Mouse (Mus musculus): ENCODE measurements at regions not wholly inside any gene's neighbourhood (a gene's known extent, or its start where the extent isn't known, plus 50 kb on each side); places are given as distances from the start of the nearest gene placed in this dataset.

GRCm38 (mm10) chr3:9373896-9374295 is 236.0 kb downstream of the Zfp704 start:
- Histone ChIP-seq H3K36me3 (no peaks in the 10 kb centered on the region), H3K9ac (no peak overlapping the region), H3K27ac (no peak overlapping the region), H3K4me2 (replicated peaks) (no peak overlapping the region), H3K9me3 (no peaks in the 10 kb centered on the region), H3K4me3 (no peak overlapping the region), H3K4me1 (no peaks in the 10 kb centered on the region), H3K27me3 (no peaks in the 10 kb centered on the region)
- ATAC-seq (ENCODE audit: insufficient number of reproducible peaks, insufficient read depth, low FRiP score, low TSS enrichment) = no peak
- WGBS = 65% methylated on average over 1 of the region's 1 CpGs

- Histone ChIP-seq H3K9me3 (no peaks in the 10 kb centered on the region), H3K4me3 (no peak overlapping the region), H3K4me1 (no peaks in the 10 kb centered on the region), H3K36me3 (no peaks in the 10 kb centered on the region), H3K27me3 (no peaks in the 10 kb centered on the region), H3K9ac (no peak overlapping the region), H3K27ac (no peak overlapping the region), H3K4me2 (replicated peaks) (no peak overlapping the region)
- WGBS = 75% methylated on average over 2 of the region's 2 CpGs
- no peak for ATAC-seq (ENCODE audit: insufficient number of reproducible peaks, insufficient read depth, low FRiP score, low TSS enrichment)
Observed at GRCm38 (mm10) chr3:9370096-9370495, 239.8 kb downstream of the Zfp704 start.

- Histone ChIP-seq H3K36me3 (no peaks in the 10 kb centered on the region), H3K4me2 (replicated peaks) (no peak overlapping the region), H3K4me3 (no peak overlapping the region), H3K9ac (no peak overlapping the region), H3K9me3 (no peaks in the 10 kb centered on the region), H3K4me1 (no peaks in the 10 kb centered on the region), H3K27me3 (no peaks in the 10 kb centered on the region), H3K27ac (no peak overlapping the region)
- 84% methylated on average over 9 of the region's 9 CpGs for WGBS
- ATAC-seq (ENCODE audit: insufficient number of reproducible peaks, insufficient read depth, low FRiP score, low TSS enrichment) = no peak
Observed at GRCm38 (mm10) chr3:9365791-9366190, 244.1 kb downstream of the Zfp704 start.

GRCm38 (mm10) chr3:9359186-9359585 is 250.7 kb downstream of the Zfp704 start:
- WGBS = 91% methylated on average over 8 of the region's 8 CpGs
- no peak overlapping the region for H3K4me3 ChIP-seq
- no peaks in the 10 kb centered on the region for H3K36me3 ChIP-seq
- no peak overlapping the region for H3K27ac ChIP-seq
- ATAC-seq (ENCODE audit: insufficient number of reproducible peaks, insufficient read depth, low FRiP score, low TSS enrichment) = no peak
- H3K4me2 ChIP-seq (replicated peaks) = no peak overlapping the region
- H3K4me1 ChIP-seq = no peaks in the 10 kb centered on the region
- no peak overlapping the region for H3K9ac ChIP-seq
- no peaks in the 10 kb centered on the region for H3K9me3 ChIP-seq
- no peaks in the 10 kb centered on the region for H3K27me3 ChIP-seq

DNA sequence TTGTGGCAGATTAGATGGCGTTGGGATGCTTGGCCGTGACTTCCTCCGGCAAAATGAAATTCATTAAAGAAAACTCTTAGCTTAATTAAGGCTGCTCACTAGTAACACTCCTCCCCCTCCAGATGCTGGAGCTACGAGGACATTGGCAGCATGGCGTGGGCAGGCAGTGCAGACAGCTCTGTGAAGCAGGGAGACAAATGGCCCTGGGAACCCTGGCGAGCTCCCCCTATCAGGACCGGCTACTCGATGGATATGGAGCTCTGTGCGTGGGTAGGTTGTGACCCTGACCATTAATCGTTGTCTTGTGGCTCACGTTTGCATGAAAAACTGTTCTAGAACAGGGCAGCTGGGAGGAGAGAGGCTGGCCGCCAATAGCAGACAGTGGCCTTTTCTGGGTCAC is 251.8 kb downstream of the Zfp704 start:
- no peaks in the 10 kb centered on the region for H3K9me3 ChIP-seq

GRCm38 (mm10) chr3:9357639-9358038 is 252.2 kb downstream of the Zfp704 start:
- H3K4me3 ChIP-seq = no peak overlapping the region
- no peak overlapping the region for H3K9ac ChIP-seq
- H3K27me3 ChIP-seq = no peaks in the 10 kb centered on the region
- 85% methylated on average over 2 of the region's 2 CpGs for WGBS
- H3K27ac ChIP-seq = no peak overlapping the region
- H3K9me3 ChIP-seq = no peaks in the 10 kb centered on the region
- no peaks in the 10 kb centered on the region for H3K36me3 ChIP-seq
- ATAC-seq (ENCODE audit: insufficient number of reproducible peaks, insufficient read depth, low FRiP score, low TSS enrichment) = no peak
- no peaks in the 10 kb centered on the region for H3K4me1 ChIP-seq
- no peak overlapping the region for H3K4me2 ChIP-seq (replicated peaks)

More for the DNA sequence above, 251.8 kb downstream of the Zfp704 start:
- Histone ChIP-seq H3K27me3 (no peaks in the 10 kb centered on the region), H3K4me2 (replicated peaks) (no peak overlapping the region), H3K4me3 (no peak overlapping the region), H3K27ac (no peak overlapping the region), H3K36me3 (no peaks in the 10 kb centered on the region), H3K9ac (no peak overlapping the region), H3K4me1 (no peaks in the 10 kb centered on the region)
- ATAC-seq (ENCODE audit: insufficient number of reproducible peaks, insufficient read depth, low FRiP score, low TSS enrichment) = no peak
- WGBS = 74% methylated on average over 12 of the region's 12 CpGs

DNA sequence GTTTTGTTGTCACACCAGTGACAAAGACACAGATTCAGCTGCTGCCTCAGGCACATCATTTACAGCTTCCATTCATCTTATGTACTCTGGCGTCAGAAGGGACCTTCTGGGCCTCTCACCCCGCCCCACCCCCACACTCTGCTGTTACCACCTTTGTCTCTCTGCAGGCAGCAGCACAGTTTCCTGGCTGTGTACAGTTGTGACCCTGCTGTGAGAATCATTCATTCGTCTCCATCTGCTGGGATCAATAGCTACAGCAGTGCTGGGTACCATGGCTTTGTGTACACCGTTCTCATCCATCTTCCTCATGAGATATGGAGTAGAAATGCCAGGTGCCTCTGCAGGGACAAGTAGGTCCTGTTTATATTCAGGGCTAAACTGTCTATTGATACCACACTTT is 254.0 kb downstream of the Zfp704 start:
- no peak overlapping the region for H3K4me3 ChIP-seq
- no peaks in the 10 kb centered on the region; the same call in 1 of the 2 replicates for H3K27me3 ChIP-seq
- no peak overlapping the region for H3K27ac ChIP-seq
- no peak for ATAC-seq (ENCODE audit: insufficient number of reproducible peaks, insufficient read depth, low FRiP score, low TSS enrichment)
- no peak overlapping the region for H3K4me2 ChIP-seq (replicated peaks)
- WGBS = 63% methylated on average over 4 of the region's 4 CpGs
- no peaks in the 10 kb centered on the region for H3K4me1 ChIP-seq
- H3K9ac ChIP-seq = no peak overlapping the region
- H3K9me3 ChIP-seq = no peaks in the 10 kb centered on the region
- no peaks in the 10 kb centered on the region for H3K36me3 ChIP-seq

DNA sequence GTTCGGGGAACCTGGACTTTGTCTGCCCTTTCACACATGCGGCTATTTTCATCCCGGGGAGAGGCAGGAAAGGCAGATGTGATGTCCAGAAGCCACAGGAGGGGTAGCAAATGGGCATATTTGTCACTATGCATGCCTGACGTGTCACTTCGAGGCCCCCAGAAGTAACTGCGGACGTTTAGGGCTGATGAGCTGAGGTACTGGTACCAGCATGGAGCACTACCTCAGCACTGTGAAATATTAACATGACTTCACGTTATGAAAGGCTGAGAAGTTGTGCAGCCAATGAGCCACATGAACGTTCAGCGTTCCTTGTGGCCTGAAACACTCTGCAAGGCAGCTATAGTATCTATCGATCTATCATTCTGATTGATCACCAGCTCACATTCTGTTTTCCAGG is 255.1 kb downstream of the Zfp704 start:
- Histone ChIP-seq H3K9ac (no peak overlapping the region), H3K27me3 (no peaks in the 10 kb centered on the region; the same call in 1 of the 2 replicates), H3K27ac (no peak overlapping the region), H3K4me3 (no peak overlapping the region), H3K36me3 (no peaks in the 10 kb centered on the region), H3K4me1 (no peaks in the 10 kb centered on the region), H3K9me3 (no peaks in the 10 kb centered on the region), H3K4me2 (replicated peaks) (no peak overlapping the region)
- ATAC-seq (ENCODE audit: insufficient number of reproducible peaks, insufficient read depth, low FRiP score, low TSS enrichment) = no peak
- 84% methylated on average over 11 of the region's 11 CpGs for WGBS

DNA sequence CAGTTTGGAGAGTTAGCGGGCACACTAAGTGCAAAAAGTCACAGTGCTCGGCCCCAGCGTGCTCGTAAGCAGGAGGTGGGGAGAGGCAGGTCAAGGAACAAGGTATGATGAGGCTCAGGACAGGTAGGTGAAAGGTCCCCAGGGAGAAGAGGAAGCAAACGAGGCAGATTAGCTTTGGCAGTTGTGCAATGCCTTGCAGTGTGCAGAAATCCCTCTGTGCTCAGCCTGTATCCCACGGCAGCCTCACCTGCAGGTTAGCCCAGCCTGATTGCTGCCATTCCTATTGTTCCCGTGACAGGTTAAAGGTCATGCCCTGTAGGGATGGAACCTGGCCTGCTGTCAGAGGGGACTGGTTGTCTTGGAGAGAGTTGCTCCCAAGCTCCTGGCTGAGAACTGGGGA is 257.6 kb downstream of the Zfp704 start:
- Histone ChIP-seq H3K9ac (no peak overlapping the region), H3K27ac (no peak overlapping the region), H3K36me3 (no peaks in the 10 kb centered on the region), H3K4me2 (replicated peaks) (no peak overlapping the region), H3K27me3 (peaks cover 8% of the 10 kb centered on the region), H3K4me1 (peaks cover 6% of the 10 kb centered on the region; the same call in 1 of the 2 replicates), H3K9me3 (no peaks in the 10 kb centered on the region), H3K4me3 (no peak overlapping the region)
- WGBS = 37% methylated on average over 7 of the region's 7 CpGs
- ATAC-seq (ENCODE audit: insufficient number of reproducible peaks, insufficient read depth, low FRiP score, low TSS enrichment) = no peak

- Histone ChIP-seq H3K27me3 (peaks cover 18% of the 10 kb centered on the region), H3K4me2 (replicated peaks) (no peak overlapping the region), H3K4me3 (no peak overlapping the region), H3K9ac (no peak overlapping the region), H3K9me3 (no peaks in the 10 kb centered on the region), H3K36me3 (no peaks in the 10 kb centered on the region), H3K27ac (no peak overlapping the region), H3K4me1 (peaks cover 8% of the 10 kb centered on the region; the same call in 1 of the 2 replicates)
- ATAC-seq (ENCODE audit: insufficient number of reproducible peaks, insufficient read depth, low FRiP score, low TSS enrichment) = no peak
- WGBS = 82% methylated on average over 4 of the region's 4 CpGs
Observed at GRCm38 (mm10) chr3:9349822-9350221, 260.1 kb downstream of the Zfp704 start.

DNA sequence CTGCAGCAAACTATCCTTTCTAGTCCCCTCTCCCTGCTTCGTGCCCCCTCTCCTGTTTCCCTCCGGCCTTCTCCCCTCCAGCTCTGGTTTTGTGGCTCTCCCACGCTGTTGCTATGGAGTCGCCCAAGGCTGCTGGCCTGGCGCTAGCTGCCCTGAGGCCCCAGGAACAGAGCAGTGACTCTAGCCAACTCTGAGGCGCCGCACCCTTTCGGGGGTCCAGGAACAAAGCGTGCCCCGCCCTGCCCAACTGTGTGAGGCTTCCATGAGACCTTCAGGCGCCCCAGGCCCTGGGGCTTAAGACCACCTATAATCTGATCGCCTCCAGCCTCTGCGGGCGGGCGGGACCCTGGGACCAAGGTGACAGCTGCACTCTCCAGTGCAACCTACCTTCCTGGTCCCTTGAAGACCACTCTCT is 262.4 kb downstream of the Zfp704 start:
- Histone ChIP-seq H3K36me3 (no peaks in the 10 kb centered on the region), H3K4me1 (peaks cover 8% of the 10 kb centered on the region; the same call in 1 of the 2 replicates), H3K4me2 (replicated peaks) (peak overlapping the region; percentile 92), H3K9ac (peak overlapping the region; percentile 43; the same call in 1 of the 2 replicates), H3K4me3 (peak overlapping the region; percentile 48), H3K27ac (no peak overlapping the region), H3K9me3 (no peaks in the 10 kb centered on the region), H3K27me3 (peaks cover 23% of the 10 kb centered on the region)
- ATAC-seq (ENCODE audit: insufficient number of reproducible peaks, insufficient read depth, low FRiP score, low TSS enrichment) = peak; percentile 58
- 2% methylated on average over 15 of the region's 15 CpGs for WGBS

DNA sequence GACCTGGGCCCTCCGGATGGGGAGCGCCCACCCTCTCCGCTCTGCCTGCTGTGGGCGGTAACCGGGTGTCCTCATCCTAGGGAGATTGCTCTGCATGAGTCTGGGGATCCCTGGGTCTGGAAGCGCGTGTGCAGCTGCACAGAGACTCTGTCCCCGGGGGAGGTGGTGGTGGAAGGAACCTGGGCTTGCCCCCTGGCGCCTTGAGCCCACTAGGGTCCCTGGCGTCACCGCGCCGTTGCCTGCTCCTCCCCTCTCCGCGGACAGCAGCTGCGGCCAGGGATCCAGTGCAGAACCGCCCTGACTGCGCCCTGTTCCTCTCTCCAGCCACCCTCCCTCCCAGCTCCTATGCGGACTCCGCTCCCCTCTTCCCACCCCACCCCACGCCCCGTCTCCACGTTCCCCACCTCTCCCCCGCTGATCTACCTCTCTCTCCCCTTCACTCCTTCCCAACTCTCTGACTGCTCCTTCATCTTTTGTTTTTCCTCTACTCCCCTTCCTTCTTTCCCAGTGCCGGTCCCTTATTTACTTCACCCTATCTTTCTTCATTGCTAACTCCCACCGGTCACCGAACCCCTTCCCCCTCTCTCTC is 262.9 kb downstream of the Zfp704 start:
- ATAC-seq (ENCODE audit: insufficient number of reproducible peaks, insufficient read depth, low FRiP score, low TSS enrichment) = peak; percentile 67
- Histone ChIP-seq H3K9ac (peak overlapping the region; percentile 43), H3K36me3 (no peaks in the 10 kb centered on the region)

More for the DNA sequence above, 262.9 kb downstream of the Zfp704 start:
- H3K9me3 ChIP-seq = no peaks in the 10 kb centered on the region
- H3K27me3 ChIP-seq = peaks cover 23% of the 10 kb centered on the region
- peak overlapping the region; percentile 48 for H3K4me3 ChIP-seq
- under 1% methylated on average over 26 of the region's 27 CpGs for WGBS
- peaks cover 8% of the 10 kb centered on the region; the same call in 1 of the 2 replicates for H3K4me1 ChIP-seq
- peak overlapping the region; percentile 92 for H3K4me2 ChIP-seq (replicated peaks)
- no peak overlapping the region for H3K27ac ChIP-seq
